Mouse (Mus musculus) gastrocnemius, postnatal 36 days (tissue): ENCODE results near the gene Fbxw2. TPM values are rescaled to one million over a fixed set of nuclear protein-coding genes. Genes with fewer than 3 reads are reported as not detected.
"Not testable (repeated sequence)": the region's sequence is repeated elsewhere in the genome, so short reads cannot be mapped to it uniquely, and the experiment has no call there.

Experiments used
- DNase-seq, 2 experiments: peaks; one replicate each; pipeline ENCODE4 v3.0.0; 2022
- intact Hi-C: fragments of 180-260 bp; cut with DNase I; formaldehyde crosslinking; loops from one replicate; pipeline ENCODE4 v1.15.1; 2025
- total RNA-seq, 2 experiments: library from RNA; stranded (reverse); gene quantifications; 2 replicates each; pipeline ENCODE4 v1.2.3; 2021

Gene Fbxw2
- total RNA-seq, 2 experiments from 2014 or later, result 43.9 to 46.6 TPM

DNA sequence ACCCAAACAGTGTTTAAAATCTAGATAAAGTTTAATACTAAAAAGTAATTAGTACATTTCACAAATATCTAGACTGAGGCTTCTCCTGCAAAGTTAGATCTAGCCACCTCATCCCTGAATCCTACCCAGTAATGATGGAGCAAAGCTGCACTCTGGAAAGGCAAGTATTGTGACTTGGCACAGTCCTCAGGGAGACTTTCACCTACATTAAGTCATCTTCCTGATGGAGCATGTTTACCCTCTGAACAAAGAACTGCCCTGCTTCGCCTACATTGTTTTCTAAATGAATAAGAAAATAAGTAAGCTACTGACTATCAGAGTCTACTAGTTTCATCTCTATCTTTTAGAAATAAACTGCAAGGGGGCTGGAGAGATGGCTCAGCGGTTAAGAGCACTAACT, 7.6 kb downstream of the Fbxw2 start:
- DNase-seq, result no peak
- intact Hi-C loops, result no loop called here

DNA sequence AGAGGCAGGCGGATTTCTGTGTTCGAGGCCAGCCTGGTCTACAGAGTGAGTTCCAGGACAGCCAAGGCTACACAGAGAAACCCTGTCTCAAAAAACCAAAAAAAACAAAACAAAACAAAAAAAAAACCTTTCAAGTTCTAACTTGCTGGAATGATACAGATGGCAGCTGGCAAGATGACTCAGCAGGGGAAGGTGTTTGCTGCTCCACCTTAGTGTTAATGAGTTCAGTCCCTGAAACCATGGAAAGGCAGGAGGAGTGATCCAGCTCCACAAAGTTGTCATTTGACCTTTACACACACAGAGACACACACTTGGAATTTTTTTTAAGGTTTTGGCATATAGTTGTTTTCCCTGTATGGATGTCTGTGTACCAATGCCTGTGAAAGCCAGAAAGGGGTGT, 10.2 kb downstream of the Fbxw2 start:
- DNase-seq, intact Hi-C loops: not testable (repeated sequence)

DNA sequence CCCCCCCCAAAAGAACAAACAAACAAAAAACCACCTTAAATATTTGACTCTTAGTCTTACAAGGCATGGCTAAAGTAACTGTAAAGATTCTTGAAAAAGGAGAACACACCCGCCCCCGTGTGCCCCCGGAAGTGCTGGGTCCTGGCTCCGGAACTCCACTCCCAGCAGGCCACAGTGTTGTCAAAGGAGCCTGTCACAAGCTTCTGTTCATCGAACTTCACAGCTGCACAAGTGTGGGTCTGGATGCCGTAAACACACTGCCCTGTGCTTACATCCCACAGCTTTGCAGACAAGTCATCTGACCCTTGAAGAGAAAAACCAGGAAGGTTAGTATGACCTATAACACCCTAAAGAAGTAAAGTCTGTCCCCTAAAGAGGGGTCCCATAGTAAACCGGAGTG, 13.4 kb downstream of the Fbxw2 start:
- DNase-seq, result no peak
- intact Hi-C loops, result no loop called here

DNA sequence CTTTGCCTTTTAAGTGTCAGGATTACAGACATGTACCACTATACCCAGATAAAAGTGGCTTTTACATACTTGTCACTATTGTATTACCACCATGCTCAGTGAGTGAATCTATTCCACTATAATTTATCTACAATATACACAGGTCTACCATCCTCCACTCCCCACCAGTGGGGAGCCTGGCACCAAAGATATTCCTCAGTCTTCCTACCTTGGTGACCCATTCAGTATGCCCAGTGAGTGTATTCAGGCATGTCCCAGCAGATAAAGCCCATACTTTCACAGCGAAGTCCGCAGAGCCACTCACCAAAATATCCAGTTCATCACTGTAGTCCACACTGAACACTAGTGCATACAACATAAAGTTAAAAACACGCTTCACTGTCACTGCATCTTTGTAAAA, 15.3 kb downstream of the Fbxw2 start:
- no peak for DNase-seq
- intact Hi-C loops, result no loop called here

DNA sequence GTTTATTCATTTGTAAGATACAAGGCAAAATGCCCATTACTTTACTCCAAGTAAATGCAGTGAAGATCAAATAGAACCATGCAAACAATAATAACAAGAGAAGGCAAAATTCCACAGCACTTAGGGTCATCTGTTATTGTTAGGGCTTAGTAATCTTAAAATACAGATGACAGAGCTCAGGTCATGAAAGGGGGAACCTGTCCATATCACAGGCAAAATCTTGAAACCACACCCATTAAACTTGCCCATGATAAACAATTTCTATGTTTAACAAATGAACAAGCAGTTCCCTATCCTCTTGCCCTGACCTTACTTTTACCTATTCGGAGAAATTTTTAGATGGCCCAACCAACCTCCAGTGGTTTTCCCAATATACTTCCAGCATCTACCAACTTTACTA, 16.5 kb downstream of the Fbxw2 start:
- no peak for DNase-seq
- intact Hi-C loops, result no loop called here

DNA sequence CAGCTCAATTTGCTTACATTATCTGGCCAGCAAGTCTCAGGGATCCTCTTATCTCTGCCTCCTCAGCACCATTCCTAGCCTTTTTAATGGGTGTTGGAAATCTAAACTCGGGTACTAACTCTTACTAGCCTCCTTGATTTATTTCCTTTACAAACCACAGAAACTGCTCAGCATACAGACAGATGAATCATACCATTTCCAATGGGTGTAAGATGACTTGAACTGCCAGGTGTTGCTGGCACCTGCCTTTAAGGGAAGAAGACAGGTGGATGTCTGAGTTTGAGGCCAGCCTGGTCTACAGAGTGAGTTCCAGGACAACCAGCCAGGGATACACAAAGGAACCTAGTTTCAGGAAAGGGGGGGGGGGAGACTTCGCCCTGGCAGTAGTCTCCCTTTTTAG, 18.1 kb downstream of the Fbxw2 start:
- no peak for DNase-seq
- intact Hi-C loops, result no loop called here

DNA sequence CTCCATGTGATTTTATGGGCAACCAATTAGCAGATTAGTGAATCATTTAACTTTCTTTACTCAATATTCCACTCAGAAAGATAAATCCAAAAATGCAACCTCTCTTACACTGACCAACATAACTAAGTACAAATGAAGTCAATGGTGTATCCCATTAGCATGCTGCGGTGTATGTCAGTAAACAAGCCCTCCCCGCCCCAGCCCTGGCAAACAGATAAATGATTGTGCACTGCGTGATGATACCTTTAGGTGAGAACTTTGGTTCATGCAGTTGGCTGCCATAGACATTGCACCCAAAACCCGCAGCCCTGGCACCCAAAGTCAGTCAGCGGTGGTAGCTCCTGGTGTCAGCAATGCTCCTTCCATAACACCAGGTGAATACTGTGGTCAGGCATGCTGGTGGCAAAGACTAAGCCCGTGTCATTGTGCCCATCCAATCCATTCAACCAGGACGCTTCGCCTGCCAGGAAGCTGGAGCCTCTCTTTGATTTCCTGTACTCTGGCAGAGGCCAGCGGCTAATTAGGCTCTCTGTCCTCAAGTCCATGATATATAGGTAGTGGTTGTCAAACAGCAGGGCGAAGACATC, 20.7 kb downstream of the Fbxw2 start:
- DNase-seq, result no peak
- intact Hi-C loops, result no loop called here

DNA sequence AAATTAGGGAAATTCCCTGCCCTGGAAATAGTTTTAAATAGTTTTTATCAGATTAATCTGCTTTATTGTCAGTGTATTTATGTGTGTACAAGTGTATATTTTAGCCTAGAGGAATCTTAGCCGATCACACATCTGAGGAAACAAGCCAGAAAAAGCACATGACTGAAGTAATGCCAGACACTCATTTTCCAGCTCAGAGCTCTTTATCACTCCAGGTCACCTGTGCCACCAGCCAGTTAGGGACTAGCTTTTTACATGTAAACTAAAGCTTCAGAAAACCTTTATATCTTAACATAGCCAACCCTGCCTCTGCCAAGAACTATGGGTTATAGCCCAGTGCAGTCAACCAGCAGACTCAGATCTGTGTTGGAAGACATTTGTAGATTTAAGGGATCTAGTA, 21.3 kb downstream of the Fbxw2 start:
- DNase-seq, result no peak
- intact Hi-C loops, result no loop called here

DNA sequence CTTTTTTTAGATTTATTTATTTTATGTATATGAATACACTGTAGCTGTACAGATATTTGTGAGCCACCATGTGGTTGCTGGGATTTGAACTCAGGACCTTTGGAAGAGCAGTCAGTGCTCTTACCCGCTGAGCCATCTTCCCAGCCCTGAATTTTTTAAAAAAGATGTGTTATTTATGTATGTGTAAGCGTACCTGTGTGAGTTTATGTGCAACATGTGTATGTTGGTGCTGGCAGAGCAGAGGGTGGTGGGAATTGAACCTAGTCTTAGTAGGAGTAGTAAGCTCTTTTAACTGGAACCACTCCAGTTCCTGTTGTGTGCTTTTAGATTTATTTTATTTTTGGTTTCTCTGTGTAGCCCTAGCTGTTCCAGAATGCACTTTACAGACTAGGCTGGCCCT, 21.9 kb downstream of the Fbxw2 start:
- intact Hi-C loops, result no loop called here
- no peak for DNase-seq

DNA sequence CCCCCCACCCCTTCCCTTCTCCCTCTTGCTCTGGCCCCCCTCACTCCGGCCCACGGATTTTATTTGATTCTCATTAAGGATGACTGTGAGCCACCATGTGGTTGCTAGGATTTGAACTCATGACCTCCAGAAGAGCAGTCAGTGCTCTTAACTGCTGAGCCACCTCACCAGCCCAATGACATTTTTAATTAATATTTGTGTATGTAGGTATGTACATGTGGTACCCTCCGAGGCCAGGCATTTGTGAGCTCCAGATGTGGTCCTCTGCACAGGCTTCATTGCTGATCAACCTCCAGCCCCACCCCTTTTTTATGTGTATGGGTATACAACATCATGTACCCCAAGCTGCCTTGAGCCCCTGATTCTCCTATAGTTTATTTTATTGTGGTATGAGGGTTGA, 22.4 kb downstream of the Fbxw2 start:
- intact Hi-C loops, result no loop called here
- no peak for DNase-seq

DNA sequence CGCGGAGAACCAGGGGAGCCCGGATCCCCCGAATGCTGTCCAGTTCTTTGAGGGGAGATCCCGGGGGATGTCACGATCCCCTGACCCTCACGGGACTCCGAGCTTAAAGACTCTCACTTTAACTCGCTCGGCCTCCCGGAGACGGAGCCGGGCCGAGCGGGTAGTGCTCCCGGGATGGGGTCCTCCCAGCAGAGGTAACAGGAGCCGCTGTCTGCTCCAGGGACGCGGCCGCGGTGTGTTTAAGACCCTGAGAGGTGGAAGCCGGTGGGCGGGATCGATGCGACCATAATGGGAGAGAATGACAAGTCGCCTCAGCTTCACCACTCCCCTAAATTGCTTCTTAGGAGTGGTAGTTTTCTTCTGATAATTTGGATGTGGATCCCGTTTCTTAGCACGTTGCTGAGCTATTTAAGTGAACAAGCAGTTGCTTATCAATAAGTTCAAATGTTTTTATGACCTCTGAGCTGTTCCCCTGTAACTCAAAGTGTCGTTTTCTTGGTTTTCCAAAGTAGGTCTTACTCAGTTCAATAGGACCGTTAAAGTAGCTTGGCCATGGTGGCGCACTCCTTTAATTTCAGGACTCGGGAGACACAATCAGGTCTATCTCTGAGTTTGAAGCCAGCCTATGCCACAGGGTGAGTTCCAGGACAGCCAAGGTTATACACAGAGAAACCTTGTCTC, 23.4 kb downstream of the Fbxw2 start:
- DNase-seq, intact Hi-C loops: not testable (repeated sequence)

DNA sequence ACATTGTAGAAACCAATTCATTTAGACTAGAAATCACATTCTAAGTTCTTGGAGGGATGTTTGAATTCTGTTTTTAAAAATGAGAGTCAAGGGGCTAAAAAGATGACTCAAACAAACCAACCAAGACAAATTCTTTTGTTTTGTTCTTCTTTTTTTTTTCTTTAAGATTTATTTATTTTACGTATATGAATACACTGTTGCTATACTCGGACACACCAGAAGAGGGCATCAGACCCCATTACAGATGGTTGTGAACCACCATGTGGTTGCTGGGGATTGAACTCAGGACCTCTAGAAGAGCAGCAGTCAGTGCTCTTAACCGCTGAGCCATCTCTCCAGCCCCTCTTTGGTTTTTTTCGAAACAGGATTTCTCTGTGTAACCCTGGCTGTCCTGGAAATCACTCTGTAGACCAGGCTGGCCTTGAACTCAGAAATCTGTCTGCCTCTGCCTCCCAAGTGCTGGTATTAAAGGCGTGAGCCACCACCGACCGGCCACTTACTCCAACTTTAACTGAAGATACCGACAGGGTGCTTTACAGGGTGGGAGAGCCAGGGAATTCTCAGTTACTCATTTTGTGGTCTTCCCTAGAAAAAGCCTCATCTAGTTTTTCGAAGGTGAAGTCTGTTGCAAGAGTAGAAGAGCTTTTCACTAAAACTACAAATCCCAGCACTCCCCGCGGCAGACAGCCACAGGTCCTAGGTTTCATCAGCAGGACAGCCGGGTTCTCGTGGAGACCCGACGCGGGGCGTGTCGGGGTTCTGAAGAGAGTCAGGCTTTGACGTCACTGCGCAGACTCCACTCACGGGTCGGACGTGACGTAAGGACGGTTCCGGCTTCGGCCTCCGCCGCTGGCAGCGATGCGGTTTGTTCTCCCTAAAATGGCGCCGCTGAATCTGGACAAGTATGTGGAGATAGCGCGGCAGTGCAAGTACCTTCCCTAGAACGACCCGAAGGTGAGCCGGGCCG, 24.3 kb downstream of the Fbxw2 start:
- intact Hi-C loops, result no loop called here

DNA sequence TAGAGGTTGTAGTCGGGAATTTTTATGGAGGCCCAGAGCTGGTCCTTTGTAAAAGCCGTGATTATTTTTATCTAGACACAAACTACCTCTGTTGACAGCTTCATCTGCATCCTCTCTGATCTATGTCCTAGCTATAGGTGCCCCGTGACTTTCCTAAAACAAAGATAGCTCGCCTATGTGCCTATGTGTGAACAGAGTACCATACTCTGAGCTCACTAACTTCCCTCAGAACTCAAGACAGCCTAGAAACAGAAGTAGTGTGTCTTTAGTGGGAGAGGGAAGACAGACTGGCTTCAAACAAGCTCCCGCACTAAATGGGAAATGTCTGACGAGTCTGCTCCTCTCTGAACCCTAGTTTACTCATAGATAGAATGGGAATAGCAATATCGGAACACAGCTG, 25.7 kb downstream of the Fbxw2 start:
- intact Hi-C loops, result no loop called here
- DNase-seq, result no peak

More for the DNA sequence above, 24.3 kb downstream of the Fbxw2 start:
- DNase-seq, result peak; percentile 92 to 96

DNA sequence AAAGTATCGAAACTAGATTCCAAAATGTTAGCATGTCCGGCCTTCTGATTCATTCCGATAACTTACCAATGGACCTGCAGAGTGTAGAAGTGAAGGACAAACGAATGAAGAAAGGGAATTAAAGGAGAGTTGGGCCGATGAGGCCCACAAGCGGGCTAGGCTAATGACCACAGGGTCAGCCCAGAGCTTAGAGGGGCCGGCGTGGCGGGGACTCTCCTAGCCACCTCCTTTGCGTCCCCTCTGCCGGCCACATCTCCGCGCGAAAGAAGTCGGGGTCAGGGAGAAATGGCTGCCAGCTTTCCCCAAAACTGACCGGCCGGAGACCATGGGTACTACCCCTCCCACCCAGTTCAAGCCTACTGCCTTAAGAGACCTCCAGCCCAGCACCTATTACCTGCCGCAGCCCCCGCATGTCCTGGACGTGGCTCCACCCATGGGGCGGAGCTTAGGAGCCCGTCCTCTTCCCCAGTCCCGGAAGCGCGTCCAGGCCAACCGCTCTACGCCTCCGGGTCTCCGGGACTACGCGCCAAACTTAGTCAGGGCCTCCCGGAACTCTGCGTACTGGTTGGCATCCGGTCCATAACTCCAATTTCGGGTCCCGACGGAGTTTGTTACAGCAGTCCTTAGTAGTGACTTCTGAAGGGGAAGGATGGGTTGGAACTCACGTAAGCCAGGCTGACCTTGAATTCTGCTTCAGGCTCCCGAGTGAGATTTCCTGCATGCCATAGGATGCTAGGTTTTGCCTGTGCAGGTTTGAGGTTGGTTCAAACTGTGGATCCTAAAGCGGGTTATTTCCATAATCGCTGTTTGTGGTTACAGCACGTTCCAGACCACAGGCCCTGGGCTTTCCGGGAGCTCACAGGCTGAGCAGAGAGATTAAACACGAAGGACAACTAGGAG, 26.5 kb downstream of the Fbxw2 start, which contains the start of gene Rabepk:
Gene Rabepk, minus strand, starts transcription at position 556 of the 900 bp plus-strand sequence.
- DNase-seq, result peak; percentile 70 to 78
- intact Hi-C loops, result no loop called here

DNA sequence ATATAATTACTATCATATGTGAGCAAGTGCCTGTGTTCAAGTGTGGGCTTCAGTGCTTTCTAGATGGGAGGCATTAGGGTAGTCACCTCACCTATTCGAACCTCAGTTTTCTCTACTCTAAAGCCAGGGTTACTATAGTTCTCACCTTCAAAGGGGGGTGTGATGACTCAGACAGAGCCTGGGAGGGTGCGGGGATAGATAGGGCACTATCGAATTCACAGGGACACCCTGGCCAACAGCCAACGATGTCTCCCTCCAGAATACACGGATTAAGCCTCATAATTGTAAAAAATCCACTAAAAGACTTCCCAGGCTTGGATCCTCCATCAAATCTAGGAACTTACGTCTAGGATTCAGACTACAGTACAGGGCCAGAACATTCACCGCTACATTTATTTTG, 30.7 kb downstream of the Fbxw2 start:
- DNase-seq, result no peak
- intact Hi-C loops, result no loop called here

DNA sequence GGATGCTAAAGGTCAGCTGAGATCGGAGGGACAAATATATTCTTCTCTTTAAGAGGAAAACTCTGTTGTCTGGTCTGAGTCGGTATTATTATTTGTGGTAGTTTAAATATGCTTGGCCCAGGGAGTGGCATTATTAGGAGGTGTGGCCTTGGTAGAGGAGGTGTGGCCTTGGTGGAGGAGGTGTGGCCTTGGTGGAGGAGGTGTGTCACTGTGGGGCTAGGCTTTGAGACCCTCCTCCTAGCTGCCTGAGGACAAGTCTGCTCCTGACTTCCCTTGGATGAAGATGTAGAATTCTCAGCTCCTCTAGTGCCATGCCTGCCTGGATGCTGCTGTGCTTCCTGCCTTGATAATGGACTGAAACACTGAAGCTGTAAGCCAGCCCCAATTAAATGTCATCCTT, 31.6 kb downstream of the Fbxw2 start:
- no peak for DNase-seq
- intact Hi-C loops, result no loop called here

DNA sequence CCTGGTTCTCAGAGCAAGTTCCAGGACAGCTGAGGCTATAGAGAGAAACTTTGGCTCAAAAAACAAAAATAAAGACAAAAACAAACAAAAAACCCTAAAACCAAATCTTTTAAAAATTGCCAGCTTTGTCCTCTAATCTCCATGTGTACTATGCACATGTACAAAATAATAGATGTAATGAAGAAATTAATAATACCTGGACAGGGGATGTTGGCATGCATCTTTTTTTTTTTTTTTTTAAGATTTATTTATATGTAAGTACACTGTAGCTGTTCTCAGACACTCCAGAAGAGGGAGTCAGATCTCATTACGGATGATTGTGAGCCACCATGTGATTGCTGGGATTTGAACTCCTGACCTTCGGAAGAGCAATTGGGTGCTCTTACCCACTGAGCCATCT, 33.6 kb downstream of the Fbxw2 start:
- DNase-seq, intact Hi-C loops: not testable (repeated sequence)

DNA sequence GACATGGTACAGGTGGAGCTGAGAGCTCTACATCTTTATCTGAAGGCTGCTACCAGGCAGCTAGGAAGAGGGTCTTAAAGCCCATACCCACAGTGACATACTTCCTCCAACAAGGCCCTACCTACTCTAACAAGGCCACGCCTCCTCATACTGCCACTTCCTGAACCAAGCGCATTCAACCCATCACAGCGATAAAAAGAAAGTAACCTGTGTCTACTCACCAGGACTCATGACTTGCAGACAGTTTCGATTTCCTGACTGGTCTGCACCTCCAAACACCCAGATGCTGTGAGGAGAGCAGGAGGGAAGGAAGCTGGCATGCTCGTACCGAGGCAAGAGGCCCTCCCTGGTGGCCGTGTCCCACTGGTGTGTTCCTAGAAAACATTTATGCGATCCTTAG, 35.8 kb downstream of the Fbxw2 start:
- DNase-seq, result no peak
- intact Hi-C loops, result no loop called here

DNA sequence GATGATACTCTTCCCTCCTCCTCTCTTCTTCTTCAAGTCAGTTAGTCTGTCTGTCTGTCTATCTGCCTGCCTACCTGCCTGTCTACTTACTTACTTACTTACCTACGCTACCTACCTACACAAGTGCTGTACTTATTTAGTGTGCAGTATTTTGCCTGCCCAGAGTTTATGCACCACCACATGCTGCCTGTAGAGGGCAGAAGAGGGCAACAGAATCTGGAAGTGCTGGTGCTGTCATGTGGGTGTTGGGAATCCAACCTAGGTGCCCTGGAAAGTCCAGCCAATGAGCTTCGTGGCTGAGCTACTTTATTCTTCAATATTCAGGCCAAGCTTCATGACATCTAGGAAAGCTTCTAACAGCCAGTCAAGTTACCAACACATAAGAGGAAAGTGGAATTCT, 42.0 kb downstream of the Fbxw2 start:
- peak in 1 of 2 experiments; percentile 20 for DNase-seq
- intact Hi-C loops, result loop anchor here (5.0 kb wide), 2 partner anchors 113 to 188 kb away; no protein-coding TSS in a partner anchor
